ENCODE assay signal across 11 mouse cellular contexts in the genomic region with DNA sequence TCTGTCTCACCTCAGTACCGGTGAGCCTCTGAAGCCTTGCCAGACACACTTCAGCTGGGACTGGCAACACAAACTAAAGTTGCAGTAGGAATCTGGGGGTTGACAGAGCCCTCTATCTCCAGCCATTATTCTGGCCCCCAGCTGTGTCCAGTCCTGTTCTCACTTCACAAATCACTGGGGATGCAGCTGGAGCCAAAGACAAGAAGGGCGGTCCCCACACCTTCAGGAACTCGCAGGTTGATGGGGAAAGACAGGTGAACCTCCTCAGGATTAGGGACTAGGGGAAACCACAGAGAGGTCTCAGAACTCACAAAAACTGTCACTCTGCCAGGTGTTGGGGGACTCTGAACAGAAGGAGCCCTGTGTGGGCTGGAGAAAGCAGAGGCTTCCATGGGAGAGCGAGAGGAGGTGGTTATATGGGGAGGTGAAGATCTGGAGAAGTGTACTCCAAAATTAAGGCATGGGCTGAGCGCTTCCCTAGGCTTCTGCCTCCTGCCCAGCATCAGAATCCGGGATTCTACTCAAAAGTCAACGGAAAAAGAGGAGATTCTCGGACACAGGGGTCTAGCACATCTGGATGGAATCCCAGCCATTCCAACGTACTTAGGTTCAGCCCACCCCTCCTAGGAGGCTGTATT. TPM values are rescaled to one million over a fixed set of nuclear protein-coding genes. Genes with fewer than 3 reads are reported as not detected.
DNase-seq lines count a peak whose midpoint lies in the region; ATAC-seq and TF ChIP-seq lines count a peak whose summit lies in the region.
"Had no signal": no experiment of that assay in that cellular context is flagged by ENCODE, and none has a peak within 500 bp of the region (broad histone marks: within the 10 kb centered on the region; RNA-seq: fewer than 3 reads in every experiment).

A gene (plus strand): TSS at position 588 of the 638 bp plus-strand sequence.

- no peak for TF ChIP-seq CTCF in olfactory bulb, adult 2 months (IDR thresholded peaks at IDR 0.05; ENCODE audit: insufficient read depth, low read depth, low read length)
- TF ChIP-seq CTCF in forebrain, postnatal 0 days (IDR thresholded peaks at IDR 0.05; ENCODE audit: low read depth) = no peak

- H3K4me1 ChIP-seq in lung, embryonic 16.5 days (replicated peaks; ENCODE audit: control insufficient read depth, insufficient read depth, low read length) = peaks cover 16% of the 10 kb centered on the region
- peaks cover 59% of the 10 kb centered on the region for H3K4me1 ChIP-seq in olfactory bulb, adult 2 months (ENCODE audit: control insufficient read depth, insufficient read depth, low read length)
- H3K4me1 ChIP-seq in forebrain, postnatal 0 days (ENCODE audit: insufficient read depth) = no peaks in the 10 kb centered on the region

- no peaks in the 10 kb centered on the region; the same call in 1 of the 2 replicates for H3K27me3 ChIP-seq in lung, embryonic 16.5 days (ENCODE audit: control insufficient read depth, insufficient read depth, low read depth, low read length)
- no peaks in the 10 kb centered on the region for H3K27me3 ChIP-seq in forebrain, postnatal 0 days (ENCODE audit: insufficient read depth, low read length)

- no peaks in the 10 kb centered on the region for H3K36me3 ChIP-seq in lung, embryonic 16.5 days (ENCODE audit: control insufficient read depth, insufficient read depth, low read length)
- no peaks in the 10 kb centered on the region for H3K36me3 ChIP-seq in forebrain, postnatal 0 days (ENCODE audit: insufficient read depth)
- H3K36me3 ChIP-seq: embryonic facial prominence, embryonic 12.5 days had no signal

- no peak within 1 kb of the TSS; the same call in 1 of the 2 replicates for H3K4me2 ChIP-seq in lung, embryonic 16.5 days (ENCODE audit: low read depth, low read length)
- H3K4me2 ChIP-seq in forebrain, postnatal 0 days (ENCODE audit: low read depth) = no peak within 1 kb of the TSS
- H3K4me2 ChIP-seq: embryonic facial prominence, embryonic 12.5 days had no signal

- no peak for TF ChIP-seq POLR2A in olfactory bulb, adult 2 months (IDR thresholded peaks at IDR 0.05; ENCODE audit: insufficient read depth, low read depth, low read length)

- no peak for DNase-seq in lung, postnatal 4 days
- DNase-seq in gastrocnemius, postnatal 36 days = no peak
- peak in 1 of 2 experiments; percentile 23 for DNase-seq in heart, postnatal 10 days
- no peak for DNase-seq in forebrain, postnatal 0 days
- DNase-seq in frontal cortex, postnatal 14 days (ENCODE audit: low spot score in 2 of 2) = no peak
- DNase-seq: kidney, postnatal 36 days; midbrain, embryonic 14.5 days had no signal

- WGBS in lung, embryonic 16.5 days = 40% methylated on average over 9 of the region's 9 CpGs
- WGBS in olfactory bulb, adult 2 months = 49% methylated on average over 9 of the region's 9 CpGs
- 61% methylated on average over 9 of the region's 9 CpGs for WGBS in forebrain, postnatal 0 days

- H3K4me3 ChIP-seq in lung, embryonic 16.5 days (ENCODE audit: low read length) = peak within 1 kb of the TSS; percentile 18
- H3K4me3 ChIP-seq in olfactory bulb, adult 2 months (ENCODE audit: insufficient read depth, low read depth, low read length) = no peak within 1 kb of the TSS
- H3K4me3 ChIP-seq in forebrain, postnatal 0 days (ENCODE audit: low read depth, low read length) = no peak within 1 kb of the TSS
- H3K4me3 ChIP-seq: embryonic facial prominence, embryonic 12.5 days had no signal

- H3K9me3 ChIP-seq in lung, embryonic 16.5 days (ENCODE audit: control insufficient read depth, low read length) = no peaks in the 10 kb centered on the region
- no peaks in the 10 kb centered on the region for H3K9me3 ChIP-seq in forebrain, postnatal 0 days (ENCODE audit: low read length)
- H3K9me3 ChIP-seq: embryonic facial prominence, embryonic 12.5 days had no signal

- peak within 1 kb of the TSS; percentile 54 for H3K9ac ChIP-seq in lung, embryonic 16.5 days (ENCODE audit: low read length)
- H3K9ac ChIP-seq in forebrain, postnatal 0 days = no peak within 1 kb of the TSS
- H3K9ac ChIP-seq: embryonic facial prominence, embryonic 12.5 days had no signal

- intact Hi-C loops in gastrocnemius, postnatal 36 days (cut with DNase I) = no loop called here
- intact Hi-C loops in heart, postnatal 10 days (cut with DNase I) = no loop called here

- H3K27ac ChIP-seq in lung, embryonic 16.5 days (ENCODE audit: low read length) = peak within 1 kb of the TSS; percentile 27
- H3K27ac ChIP-seq in olfactory bulb, adult 2 months (ENCODE audit: insufficient read depth, low read depth, low read length) = peak within 1 kb of the TSS; percentile 76
- no peak within 1 kb of the TSS for H3K27ac ChIP-seq in forebrain, postnatal 0 days (ENCODE audit: low read depth, low read length)
- H3K27ac ChIP-seq: embryonic facial prominence, embryonic 12.5 days had no signal

- ATAC-seq in lung, embryonic 16.5 days (ENCODE audit: low read depth) = no peak
- ATAC-seq in monocyte, adult 5-6 weeks (replicated peaks; ENCODE audit: insufficient number of reproducible peaks, low FRiP score, low TSS enrichment, poor library complexity, severe bottlenecking) = no peak
- no peak for ATAC-seq in forebrain, postnatal 0 days

RNA-seq across cellular contexts. Expression of the gene that starts here (rescaled TPM):
- polyA plus RNA-seq in lung, embryonic 16.5 days (2015; fragmentation: Nextera tagmentation; extraction: Ambion mirVana) = 6.4 and 10.6 TPM in 2 replicates
- 100 to 1,000 TPM; 198 to 366 TPM for total RNA-seq in gastrocnemius, postnatal 36 days (2021)
- total RNA-seq in heart, postnatal 10 days (2021) = 1,000 to 10,000 TPM; 1,029 to 1,075 TPM
- not detected in 2 replicates for polyA plus RNA-seq in olfactory bulb, adult 2 months (2012; ENCODE audit: insufficient read depth, insufficient read length, low replicate concordance, missing spikeins)
- total RNA-seq in monocyte, adult 5-6 weeks (2017) = 0.64 TPM in 1 of 3 replicates, not detected in the others
- not detected in 2 replicates for total RNA-seq in forebrain, postnatal 0 days (2014; rRNA removed)
- polyA plus RNA-seq in forebrain, postnatal 0 days (2015; fragmentation: Nextera tagmentation; extraction: Ambion mirVana) = not detected in 2 replicates
- polyA plus RNA-seq: embryonic facial prominence, embryonic 12.5 days; midbrain, embryonic 14.5 days had no signal

Comparison
In these comparisons a context has a peak if more than half of its experiments do, and no peak if none do; other contexts are left out.
1. RNA of the gene that starts here (total RNA-seq): 1,029 to 1,075 TPM in heart, postnatal 10 days and 198 to 366 TPM in gastrocnemius, postnatal 36 days; 0.64 TPM in monocyte, adult 5-6 weeks and not detected in forebrain, postnatal 0 days; every median in the first group is over 100 times any median in the second.